Mouse (Mus musculus): ENCODE results near the gene Scnn1b.

Gene Scnn1b

GRCm38 (mm10) chr7:121864858-121865585 is at the start of gene Scnn1b:
Gene Scnn1b, plus strand, starts transcription at chr7:121865038.
- DNase-seq = peak; percentile 76

DNA sequence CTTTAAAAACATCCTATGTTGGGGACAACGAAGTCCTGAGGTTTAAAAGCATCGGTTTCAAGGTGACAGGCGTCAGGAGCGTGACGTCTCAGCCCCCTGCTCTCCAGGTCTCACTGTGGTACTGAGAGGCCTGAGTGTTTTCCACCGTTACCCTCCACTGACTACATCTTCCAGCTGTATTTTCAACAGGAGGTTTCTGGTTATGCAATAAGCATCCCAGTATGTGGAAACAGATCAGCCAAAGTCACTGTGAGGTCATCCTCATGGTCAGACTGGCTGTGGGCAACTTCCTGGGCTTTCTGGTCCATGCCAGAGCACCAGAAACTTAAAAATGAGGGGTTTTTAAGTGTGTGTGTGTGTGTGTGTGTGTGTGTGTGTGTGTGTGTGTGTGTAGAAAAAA is 43.2 kb upstream of the Scnn1b start:
- no peak for DNase-seq

GRCm38 (mm10) chr7:121828481-121828880 is 36.4 kb upstream of the Scnn1b start:
- DNase-seq = no peak

- no peak for DNase-seq
These were observed 29.4 kb upstream of the Scnn1b start for GRCm38 (mm10) chr7:121835392-121835791.

- peak; percentile 88 for DNase-seq
These were observed 28.0 kb upstream of the Scnn1b start for GRCm38 (mm10) chr7:121836827-121837226.

- no peak for DNase-seq
These were observed 24.0 kb upstream of the Scnn1b start for GRCm38 (mm10) chr7:121840810-121841209.

DNA sequence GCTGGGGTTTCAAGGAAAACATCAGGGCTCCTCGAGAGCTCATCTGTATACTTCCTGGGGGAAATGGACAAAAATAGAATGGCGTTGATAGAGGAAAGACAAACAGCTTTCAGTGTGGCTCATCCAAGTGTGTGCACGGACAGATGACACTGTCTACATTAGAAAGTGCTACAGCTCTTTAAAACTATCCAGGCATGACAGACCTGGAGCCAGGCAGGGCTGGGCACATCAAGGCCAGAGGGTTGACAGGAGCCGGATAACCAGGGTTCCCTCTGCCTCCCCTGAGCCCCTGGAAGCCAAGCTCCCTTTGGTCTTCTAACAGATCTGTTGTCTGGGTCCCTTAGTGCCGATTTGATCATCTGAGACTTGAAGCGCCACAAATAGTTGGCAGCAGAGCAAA is 22.6 kb upstream of the Scnn1b start:
- DNase-seq = no peak

GRCm38 (mm10) chr7:121845964-121846363 is 18.9 kb upstream of the Scnn1b start:
- DNase-seq = no peak

DNA sequence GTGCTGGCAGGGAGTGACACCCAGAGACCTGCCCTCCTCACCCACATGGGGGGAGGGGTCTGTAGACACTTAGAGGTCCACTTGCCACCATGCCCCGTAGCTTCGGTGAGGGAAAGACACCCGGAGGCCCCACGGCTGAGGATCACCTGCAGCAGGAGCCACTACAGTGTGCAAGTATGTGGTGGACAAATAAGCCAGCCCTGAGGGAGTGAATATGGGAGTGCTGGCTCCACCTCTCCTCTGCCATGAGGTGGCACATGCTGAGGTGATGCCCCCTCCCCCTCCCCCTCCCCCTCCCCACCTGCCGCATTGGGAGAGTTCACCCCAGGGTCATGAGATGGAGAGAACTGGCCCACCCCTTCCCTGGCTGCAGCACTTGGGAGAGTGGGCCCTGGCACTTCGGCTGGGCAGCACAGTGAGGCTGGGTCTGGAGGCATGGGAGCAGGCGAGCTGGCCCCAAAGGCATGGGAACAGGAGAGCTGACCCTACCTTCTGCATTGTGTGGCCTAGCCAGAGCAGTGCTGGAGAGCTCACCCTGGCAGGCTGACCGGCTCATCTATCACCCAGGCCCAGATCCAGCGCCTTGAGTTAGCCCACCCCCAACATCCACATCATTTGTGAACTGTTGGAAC is 16.2 kb upstream of the Scnn1b start:
- no peak for DNase-seq

DNA sequence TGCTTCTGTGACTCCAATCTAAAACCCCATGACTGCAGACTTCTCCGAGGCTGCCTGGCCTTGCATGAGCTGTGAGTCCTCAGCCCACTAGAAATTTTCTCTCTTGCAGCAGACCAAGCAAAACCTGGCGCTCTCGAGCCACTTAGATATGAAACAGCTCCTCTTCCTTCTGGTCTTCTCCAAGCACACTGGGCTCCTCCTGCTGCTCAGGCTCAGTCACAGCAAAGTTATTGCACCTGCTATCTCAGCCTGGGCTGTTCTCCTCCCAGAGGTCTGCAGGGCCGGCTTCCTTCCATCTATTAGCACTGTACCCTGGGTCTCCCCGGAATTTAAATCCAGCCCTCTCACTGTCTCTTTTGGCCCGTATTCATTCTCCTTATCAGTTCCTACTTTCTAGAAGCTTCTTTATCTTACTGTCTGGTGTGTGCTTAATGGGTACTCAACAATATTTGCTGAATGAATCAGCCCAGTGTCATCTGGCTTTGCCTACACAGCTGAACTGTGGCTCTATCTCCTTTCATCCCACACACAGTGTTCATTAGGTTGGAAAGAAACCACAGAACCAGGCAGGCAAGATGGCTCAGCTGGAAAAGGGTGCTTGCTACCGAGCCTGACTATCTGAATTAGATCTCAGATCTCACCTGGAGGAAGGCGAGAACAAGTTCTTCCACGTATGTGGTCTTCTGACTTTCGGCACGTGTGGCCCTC is 7.5 kb upstream of the Scnn1b start:
- DNase-seq = no peak

DNA sequence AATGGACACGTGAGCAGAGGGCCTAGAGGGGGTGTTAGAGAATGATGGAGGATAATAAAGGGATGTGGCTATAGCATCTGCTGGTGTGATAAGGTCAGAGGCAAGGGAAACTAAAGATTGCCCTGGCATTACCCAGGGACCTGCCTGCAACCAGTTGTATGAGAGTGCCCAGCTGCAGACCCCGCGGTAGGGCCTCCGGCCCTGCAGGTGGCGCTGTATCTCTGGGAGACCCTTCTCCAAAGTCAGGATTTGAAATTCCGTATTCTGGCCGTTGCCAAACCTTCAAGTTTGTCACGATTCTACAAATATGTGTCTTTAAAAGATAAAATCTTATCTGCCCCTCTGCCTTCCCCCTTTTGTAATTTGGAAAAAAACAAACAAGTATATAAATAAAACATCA is 5.9 kb upstream of the Scnn1b start:
- DNase-seq = no peak

DNA sequence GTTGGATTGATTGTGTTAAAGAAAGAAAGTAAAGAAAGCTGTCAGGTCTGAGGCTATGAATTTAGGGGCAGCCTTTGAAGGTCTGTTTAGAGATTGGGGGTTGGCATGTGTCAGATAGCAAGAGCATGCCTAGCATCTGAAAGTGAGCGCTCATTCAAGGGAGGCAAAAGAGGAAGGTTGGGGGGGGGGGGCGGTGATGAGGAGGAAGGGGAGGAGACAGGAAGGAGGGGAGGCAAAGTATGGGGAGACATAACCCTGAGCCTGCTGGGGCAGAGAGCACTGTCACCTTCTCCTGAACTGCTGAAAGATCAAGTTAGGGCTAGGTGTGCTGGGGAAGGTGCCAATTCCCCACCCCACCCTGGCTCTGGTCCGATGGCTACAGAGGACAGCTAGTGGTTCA is 6.8 kb downstream of the Scnn1b start:
- no peak for DNase-seq

DNA sequence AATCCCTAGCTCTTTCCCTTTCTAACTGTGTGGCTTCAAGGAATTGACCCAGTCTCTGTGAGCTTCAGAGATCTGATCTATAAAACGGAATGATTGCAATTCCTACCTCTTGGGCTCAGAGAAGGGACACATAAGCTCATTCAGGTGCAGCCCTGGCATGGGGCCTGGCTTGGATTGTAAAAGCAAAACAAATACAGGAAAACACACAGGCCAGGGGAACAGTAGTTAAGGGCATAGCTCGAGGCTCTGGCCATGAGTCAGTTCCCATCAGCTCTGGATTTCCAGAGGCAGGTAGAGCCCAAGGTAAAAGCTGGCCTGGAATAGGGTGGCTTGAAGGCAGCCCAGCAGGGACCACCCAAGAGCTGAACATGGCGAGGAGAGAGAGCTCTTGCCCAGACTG is 9.2 kb downstream of the Scnn1b start:
- peak; percentile 81 for DNase-seq

DNA sequence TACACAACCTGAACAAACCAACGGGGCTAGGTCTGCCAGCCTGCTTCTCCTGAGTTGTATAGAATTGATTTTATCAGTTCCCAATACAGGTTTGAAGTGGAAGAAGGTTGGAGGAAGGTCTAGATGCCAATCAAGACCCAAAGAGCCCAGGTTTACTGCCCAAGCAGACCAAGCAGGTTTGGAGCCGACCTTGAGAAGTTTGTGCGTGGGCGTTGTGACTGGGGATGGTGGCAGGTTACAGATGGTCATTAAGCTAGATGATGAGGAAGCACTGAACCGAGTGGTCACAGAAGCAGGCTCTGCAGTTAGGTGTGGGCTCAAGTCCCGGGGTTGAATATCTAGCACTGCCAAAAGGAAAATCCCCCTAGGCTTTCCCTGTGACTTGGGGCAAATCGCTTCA is 9.9 kb downstream of the Scnn1b start:
- no peak for DNase-seq

DNA sequence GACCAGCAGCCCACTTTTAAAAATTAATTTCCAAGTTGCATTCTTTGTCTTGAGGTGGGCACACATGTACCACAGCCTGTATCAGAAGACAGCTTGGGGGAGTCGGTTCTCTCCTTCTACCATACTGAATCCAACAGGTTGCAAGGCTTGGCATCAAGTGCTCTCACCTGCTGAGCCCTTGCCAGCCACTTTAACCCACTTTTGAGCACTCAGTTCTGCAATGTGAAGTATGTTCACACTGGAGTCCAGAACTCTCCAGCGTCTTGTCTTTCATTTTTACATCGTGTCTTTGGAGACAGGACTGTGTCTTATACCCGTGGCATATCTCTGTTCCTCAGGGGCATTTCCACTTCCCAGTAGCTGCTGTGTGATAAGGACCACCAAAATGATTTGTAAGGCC is 15.4 kb downstream of the Scnn1b start:
- DNase-seq = peak; percentile 89

- DNase-seq = no peak
These were observed 26.0 kb downstream of the Scnn1b start for GRCm38 (mm10) chr7:121890636-121891360.

- no peak for DNase-seq
These were observed 31.9 kb downstream of the Scnn1b start for GRCm38 (mm10) chr7:121896689-121897088.

- peak; percentile 56 for DNase-seq
These were observed 34.5 kb downstream of the Scnn1b start for GRCm38 (mm10) chr7:121899311-121899710.

- no peak for DNase-seq
These were observed 35.1 kb downstream of the Scnn1b start for GRCm38 (mm10) chr7:121899940-121900339.

DNA sequence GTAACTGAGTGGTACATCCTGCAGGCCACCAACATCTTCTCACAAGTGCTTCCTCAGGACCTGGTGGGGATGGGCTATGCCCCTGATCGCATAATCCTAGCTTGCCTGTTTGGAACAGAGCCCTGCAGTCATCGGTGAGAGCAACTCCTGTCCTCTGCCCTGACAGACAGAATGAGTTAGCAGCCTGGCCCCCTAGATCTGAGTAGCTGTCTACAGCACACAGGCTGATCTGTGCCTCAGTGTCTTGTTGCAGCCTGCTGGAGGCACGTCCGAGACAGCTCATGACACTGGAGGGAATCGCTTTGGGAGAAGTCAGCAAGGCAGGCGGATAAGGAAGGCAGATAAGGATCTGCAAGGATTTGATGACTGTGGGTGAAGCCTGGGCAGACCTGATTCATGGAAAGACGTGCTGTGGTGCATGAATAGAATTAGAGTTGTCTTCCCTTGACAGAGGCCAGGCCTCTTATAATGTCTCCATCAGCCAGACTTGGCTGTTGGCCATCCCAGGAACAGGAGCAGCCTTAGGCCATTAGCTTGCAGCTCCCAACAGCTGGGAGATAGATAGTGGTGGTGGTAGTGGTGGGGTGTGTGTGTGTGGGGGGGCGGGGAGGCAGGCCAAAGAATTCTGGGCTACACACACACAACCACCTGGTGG is 38.0 kb downstream of the Scnn1b start:
- no peak for DNase-seq

- peak; percentile 45 for DNase-seq
These were observed 42.0 kb downstream of the Scnn1b start for GRCm38 (mm10) chr7:121906879-121907278.

- no peak for DNase-seq
These were observed 47.4 kb downstream of the Scnn1b start for GRCm38 (mm10) chr7:121912250-121912649.

DNA sequence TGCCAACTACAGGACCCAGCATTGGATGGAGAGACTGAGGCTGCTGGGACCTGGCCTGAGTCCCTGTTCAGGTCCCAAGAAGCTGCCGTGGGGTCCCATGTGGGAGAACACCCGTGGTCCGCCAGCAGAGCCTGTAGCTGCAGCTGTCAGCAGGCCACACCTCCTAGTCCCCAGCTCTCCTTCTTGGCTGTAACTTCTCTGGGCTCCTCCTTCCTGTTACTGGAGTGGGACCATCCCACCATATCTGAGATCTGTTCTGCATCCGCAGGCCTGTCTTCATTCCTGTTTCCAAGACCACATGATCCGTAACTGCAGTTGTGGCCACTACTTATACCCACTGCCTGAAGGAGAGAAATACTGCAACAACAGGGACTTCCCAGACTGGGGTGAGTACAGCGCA is 49.1 kb downstream of the Scnn1b start:
- DNase-seq = no peak

Data from lung, postnatal 36 days (tissue).